Mouse (Mus musculus): ENCODE results near the gene Serpina1c.
"Not testable (repeated sequence)": the region's sequence is repeated elsewhere in the genome, so short reads cannot be mapped to it uniquely, and the experiment has no call there.

- TF ChIP-seq POLR2A (IDR thresholded peaks at IDR 0.05; ENCODE audit: insufficient read depth, low read depth, low read length); EP300 (IDR thresholded peaks at IDR 0.05; ENCODE audit: insufficient read depth, low read depth, low read length); CTCF (IDR thresholded peaks at IDR 0.05): not testable (repeated sequence)
Measured at GRCm38 (mm10) chr12:103853032-103853431, 51.7 kb downstream of the Serpina1c start.

Data from heart, adult 2 months (tissue).